Mouse (Mus musculus): ENCODE measurements around the gene Kcnh8. TPM values are rescaled to one million over a fixed set of nuclear protein-coding genes. Genes with fewer than 3 reads are reported as not detected.

Gene Kcnh8
- 0.11 and 0.14 TPM in 2 replicates for polyA plus RNA-seq (2015; fragmentation: Nextera tagmentation; extraction: Ambion mirVana)

GRCm38 (mm10) chr17:52602093-52602780, at the start of gene Kcnh8:
Kcnh8 (plus strand) TSS chr17:52602709.

